8 mouse cellular contexts compared by ENCODE assay signal in genomic region chr12:81483656-81484055, GRCm38 (mm10). TPM values are rescaled to one million over a fixed set of nuclear protein-coding genes. Genes with fewer than 3 reads are reported as not detected.
DNase-seq lines count a peak whose midpoint lies in the region; ATAC-seq lines count a peak whose summit lies in the region.

No protein-coding gene starts in this region.

- WGBS in limb, embryonic 12.5 days: 51% methylated on average over 17 of the region's 17 CpGs
- WGBS in neural tube, embryonic 15.5 days: 38% methylated on average over 17 of the region's 17 CpGs

- H3K4me3 ChIP-seq in limb, embryonic 12.5 days (replicated peaks): peak overlapping the region; percentile 62
- H3K4me3 ChIP-seq in neural tube, embryonic 15.5 days (replicated peaks): peak overlapping the region; percentile 83

- peak; percentile 8 for DNase-seq in layer of hippocampus, adult 9-10 months (ENCODE audit: low spot score)
- DNase-seq in layer of hippocampus, adult 18-20 months (ENCODE audit: low spot score in 2 of 2): no peak
- DNase-seq in ZHBTc4 (ENCODE audit: low read depth, low spot score): peak; percentile 72
- DNase-seq in fibroblast of lung, adult 2 months (ENCODE audit: low read depth): peak; percentile 4
- DNase-seq in T-cell, adult 2 months (ENCODE audit: low spot score): no peak
- DNase-seq in gastrocnemius, postnatal 10 days: no peak

- no peaks in the 10 kb centered on the region for H3K4me1 ChIP-seq in limb, embryonic 12.5 days (replicated peaks)
- peaks cover 12% of the 10 kb centered on the region for H3K4me1 ChIP-seq in neural tube, embryonic 15.5 days

- H3K9me3 ChIP-seq in limb, embryonic 12.5 days: no peaks in the 10 kb centered on the region
- no peaks in the 10 kb centered on the region for H3K9me3 ChIP-seq in neural tube, embryonic 15.5 days (replicated peaks)

- no peak overlapping the region for H3K27ac ChIP-seq in limb, embryonic 12.5 days
- no peak overlapping the region; the same call in 1 of the 2 replicates for H3K27ac ChIP-seq in neural tube, embryonic 15.5 days (replicated peaks)

- H3K27me3 ChIP-seq in limb, embryonic 12.5 days: no peaks in the 10 kb centered on the region
- no peaks in the 10 kb centered on the region for H3K27me3 ChIP-seq in neural tube, embryonic 15.5 days (replicated peaks)

- H3K9ac ChIP-seq in limb, embryonic 12.5 days (replicated peaks): no peak overlapping the region
- H3K9ac ChIP-seq in neural tube, embryonic 15.5 days (replicated peaks): peak overlapping the region; percentile 47

- no peaks in the 10 kb centered on the region; the same call in 1 of the 2 replicates for H3K36me3 ChIP-seq in limb, embryonic 12.5 days
- H3K36me3 ChIP-seq in neural tube, embryonic 15.5 days: no peaks in the 10 kb centered on the region

- no peak for ATAC-seq in limb, embryonic 12.5 days (ENCODE audit: insufficient number of reproducible peaks, insufficient read depth, low FRiP score, low TSS enrichment, low read depth)
- ATAC-seq in neural tube, embryonic 15.5 days (ENCODE audit: low FRiP score): no peak

- H3K4me2 ChIP-seq in limb, embryonic 12.5 days: peak overlapping the region; percentile 60
- peak overlapping the region; percentile 66 for H3K4me2 ChIP-seq in neural tube, embryonic 15.5 days

RNA-seq across cellular contexts. Expression of gene Cox16, which starts 1.3 kb away (rescaled TPM):
- total RNA-seq in layer of hippocampus, adult 18-20 months (2021): 10 to 100 TPM; 39.7 to 40.3 TPM
- polyA plus RNA-seq in limb, embryonic 12.5 days (2016; fragmentation: Nextera tagmentation; extraction: Ambion mirVana): 132 and 136 TPM in 2 replicates
- 118 and 125 TPM in 2 replicates for polyA plus RNA-seq in neural tube, embryonic 15.5 days (2015; fragmentation: Nextera tagmentation; extraction: Ambion mirVana)
- 10 to 100 TPM; 73.1 to 96.1 TPM for total RNA-seq in gastrocnemius, postnatal 10 days (2021)

RNA-seq across cellular contexts. Expression of gene Gm20498, which starts 49.0 kb away (rescaled TPM):
- total RNA-seq in layer of hippocampus, adult 18-20 months (2021): 10 to 100 TPM; 35.1 to 41.0 TPM
- 26.3 and 26.7 TPM in 2 replicates for polyA plus RNA-seq in limb, embryonic 12.5 days (2016; fragmentation: Nextera tagmentation; extraction: Ambion mirVana)
- polyA plus RNA-seq in neural tube, embryonic 15.5 days (2015; fragmentation: Nextera tagmentation; extraction: Ambion mirVana): 37.5 and 38.5 TPM in 2 replicates
- total RNA-seq in gastrocnemius, postnatal 10 days (2021): 10 to 100 TPM; 25.3 to 27.0 TPM

RNA-seq across cellular contexts. Expression of gene Synj2bp, which starts 49.1 kb away (rescaled TPM):
- total RNA-seq in layer of hippocampus, adult 18-20 months (2021): 10 to 100 TPM; 29.4 to 31.3 TPM
- polyA plus RNA-seq in limb, embryonic 12.5 days (2016; fragmentation: Nextera tagmentation; extraction: Ambion mirVana): 35.6 and 39.5 TPM in 2 replicates
- 38.4 and 43.9 TPM in 2 replicates for polyA plus RNA-seq in neural tube, embryonic 15.5 days (2015; fragmentation: Nextera tagmentation; extraction: Ambion mirVana)
- total RNA-seq in gastrocnemius, postnatal 10 days (2021): 10 to 100 TPM; 24.0 to 26.7 TPM

Comparison
In these comparisons a context has a peak if more than half of its experiments do, and no peak if none do; other contexts are left out.
1. DNase-seq: peak in layer of hippocampus, adult 9-10 months (single experiment), ZHBTc4 (single experiment) and fibroblast of lung, adult 2 months (single experiment); none in layer of hippocampus, adult 18-20 months (0 of 2), T-cell, adult 2 months (single experiment) and gastrocnemius, postnatal 10 days (single experiment).